Mouse (Mus musculus): ENCODE measurements at regions not wholly inside any gene's neighbourhood (a gene's known extent, or its start where the extent isn't known, plus 50 kb on each side); places are given as distances from the start of the nearest gene placed in this dataset.

GRCm38 (mm10) chr12:52435795-52436211 is 68.0 kb upstream of the Arhgap5 start:
- TF ChIP-seq CTCF (IDR thresholded peaks at IDR 0.05; ENCODE audit: borderline replicate concordance, extremely low read depth, insufficient read depth, insufficient read length) (no peak), POLR2A (IDR thresholded peaks at IDR 0.05; ENCODE audit: borderline replicate concordance, extremely low read depth, insufficient read depth, insufficient read length, poor library complexity, severe bottlenecking) (no peak)

Measured in brain, embryonic 14.5 days (tissue).